Mouse (Mus musculus) erythroblast, embryonic 14.5 days (primary cell): Measurements from ENCODE around the gene Utp11.

Experiments
- GATA1 ChIP-seq: IDR thresholded peaks from 2 replicates; pipeline ENCODE4 v1.6.1; 2012; ENCODE audit warnings: low read length, inconsistent platforms, mixed read lengths
- TAL1 ChIP-seq: IDR thresholded peaks from 3 replicates; pipeline ENCODE4 v1.6.1; 2012; ENCODE audit warnings: low read length, inconsistent platforms, mixed read lengths

GRCm38 (mm10) chr4:124741376-124742343, 48.3 kb upstream of the Utp11 start, which contains the start of gene Inpp5b:
- no peak for TF ChIP-seq GATA1
- no peak for TF ChIP-seq TAL1
